Mouse (Mus musculus): ENCODE results near the gene Tmem207. TPM values are rescaled to one million over a fixed set of nuclear protein-coding genes. Genes with fewer than 3 reads are reported as not detected.

Gene Tmem207
- polyA plus RNA-seq, 1 experiment from 2014 or later, result not detected

Other genes with a start within 250 kb of the Tmem207 start
- 2.5 and 4.0 TPM in 2 replicates for gene Cldn1, start 154.9 kb downstream of the Tmem207 start, polyA plus RNA-seq (2016; fragmentation: Nextera tagmentation; extraction: Ambion mirVana)
- not detected in 2 replicates for gene Cldn16, start 63.6 kb downstream of the Tmem207 start, polyA plus RNA-seq (2016; fragmentation: Nextera tagmentation; extraction: Ambion mirVana)
- 2.9 and 3.0 TPM in 2 replicates for gene Il1rap, start 54.9 kb upstream of the Tmem207 start, polyA plus RNA-seq (2016; fragmentation: Nextera tagmentation; extraction: Ambion mirVana)

Measured in embryonic facial prominence, embryonic 10.5 days (tissue).